Mouse (Mus musculus): ENCODE data around the gene Eid3. TPM values are rescaled to one million over a fixed set of nuclear protein-coding genes. Genes with fewer than 3 reads are reported as not detected.

The Eid3 gene
- total RNA-seq (2021), result 1 to 10 TPM in 1 of 2 experiments, under 1 TPM in 1; 0.84 to 1.3 TPM
- long read RNA-seq, experiment 1, result 0 reads
- long read RNA-seq, experiment 2, result 0 reads

DNA sequence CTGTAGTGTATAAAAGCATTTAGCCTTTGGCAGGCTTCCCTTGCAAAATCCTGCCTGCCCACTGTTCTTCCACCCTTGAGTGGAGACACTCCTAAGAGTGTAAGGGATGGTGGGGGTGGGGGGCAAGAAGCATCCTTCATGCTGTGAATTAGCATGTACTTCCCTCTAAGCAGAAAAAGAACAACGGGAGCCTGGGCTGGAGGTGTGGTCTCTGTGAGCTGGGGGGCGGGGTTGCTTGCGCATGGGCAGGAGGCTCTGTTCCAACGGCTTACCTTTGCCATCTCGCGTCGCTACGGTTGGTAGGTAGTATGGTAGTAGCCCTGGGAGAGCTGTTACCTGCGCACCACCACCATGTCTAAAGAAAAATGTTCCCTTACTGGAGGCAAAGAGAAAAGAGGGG, at the start of gene Eid3:
TSS of gene Eid3 (plus strand) at position 271 of the 400 bp plus-strand sequence.
- no peak for DNase-seq (ENCODE audit: low spot score in 2 of 2)

DNA sequence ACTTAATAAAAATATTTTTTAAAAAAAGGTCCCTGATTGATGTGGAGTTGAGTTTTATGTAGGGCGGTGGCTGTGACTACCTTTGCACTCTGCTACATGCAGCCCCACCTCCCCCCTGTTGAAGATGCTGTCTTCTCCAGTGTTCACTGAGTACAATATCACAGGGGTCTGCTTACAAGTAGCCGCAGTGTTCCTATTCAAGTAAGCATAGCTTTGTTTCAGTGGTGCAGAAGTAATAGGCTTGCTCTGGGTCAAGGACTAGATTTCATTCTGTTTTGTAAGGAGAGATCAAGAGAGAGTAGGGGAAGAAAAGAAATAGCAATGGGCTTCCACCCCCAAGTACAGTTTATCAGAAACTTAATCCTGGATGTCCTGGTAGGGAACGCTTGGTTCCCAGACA, 48.9 kb upstream of the Eid3 start:
- no peak for DNase-seq (ENCODE audit: low spot score in 2 of 2)

DNA sequence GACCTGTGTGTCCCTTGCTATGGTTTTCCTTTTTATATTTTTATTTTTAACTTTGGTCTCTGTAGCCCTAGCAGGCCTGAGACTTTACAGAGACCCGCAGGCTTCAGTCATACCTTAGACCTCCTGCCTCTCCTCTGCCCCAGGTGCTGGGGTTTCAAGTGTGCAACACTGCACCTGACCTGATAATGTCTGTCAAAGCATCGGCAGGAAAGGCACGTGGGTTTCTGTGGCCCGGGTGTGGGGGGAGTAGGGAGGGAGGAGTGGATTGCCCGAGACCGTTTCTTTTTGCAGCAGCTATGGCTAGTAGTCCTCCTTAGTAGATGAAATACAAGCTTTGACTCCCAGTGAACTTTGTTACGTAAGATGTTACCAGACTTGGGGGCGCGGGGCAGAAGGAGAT, 48.5 kb upstream of the Eid3 start:
- DNase-seq (ENCODE audit: low spot score in 2 of 2), result no peak

DNA sequence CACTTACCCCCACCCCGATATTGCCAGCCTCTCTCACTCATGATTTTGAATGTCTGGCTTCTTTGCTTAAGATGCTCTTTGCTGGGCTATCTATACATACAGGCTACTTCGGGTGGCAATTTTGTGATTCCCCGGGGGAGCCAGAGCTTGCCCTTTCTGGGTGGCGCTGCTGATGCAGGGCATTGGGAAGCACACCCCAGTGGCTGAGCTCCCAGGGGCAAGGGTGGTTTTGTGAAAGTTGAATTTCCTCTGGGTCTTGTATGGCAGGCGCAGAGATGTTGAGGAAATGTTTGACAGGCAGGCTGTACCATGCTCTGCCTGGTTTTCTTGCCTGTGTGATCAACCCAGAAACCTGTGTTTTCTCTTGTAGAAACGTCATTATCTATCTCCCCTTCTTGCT, 47.8 kb upstream of the Eid3 start:
- no peak for DNase-seq (ENCODE audit: low spot score in 2 of 2)

DNA sequence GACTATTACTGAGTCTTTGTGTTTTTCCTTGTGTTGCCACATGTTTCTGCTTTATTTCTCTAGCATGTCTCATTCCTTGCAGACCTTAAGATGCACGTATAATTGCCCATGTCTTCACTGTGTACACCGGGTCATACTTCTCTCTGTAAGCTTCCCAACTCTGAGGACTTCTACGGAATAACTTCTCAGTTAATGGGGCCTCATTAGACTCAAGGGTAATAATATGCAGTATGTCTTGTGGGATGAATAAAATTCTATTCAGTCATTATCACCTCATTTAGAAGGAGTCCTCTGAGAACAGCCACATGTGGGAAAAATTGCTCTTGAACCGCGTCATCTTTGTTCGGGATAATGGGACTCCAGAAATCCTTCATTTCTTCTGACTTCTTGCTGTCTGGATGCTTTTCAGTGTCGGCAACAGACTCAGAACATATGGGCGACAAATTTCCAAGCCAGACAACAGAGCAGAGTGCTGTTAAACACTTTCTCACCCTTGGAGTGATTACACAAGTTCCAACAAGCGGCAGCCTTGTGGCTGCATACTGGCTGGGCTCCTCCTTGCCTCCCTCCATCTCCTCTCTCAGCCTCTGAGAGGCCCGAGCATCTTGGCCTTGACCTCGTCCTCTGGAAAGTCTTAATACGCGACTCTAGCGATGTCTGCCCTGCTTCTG, 43.2 kb upstream of the Eid3 start:
- DNase-seq (ENCODE audit: low spot score in 2 of 2), result no peak

DNA sequence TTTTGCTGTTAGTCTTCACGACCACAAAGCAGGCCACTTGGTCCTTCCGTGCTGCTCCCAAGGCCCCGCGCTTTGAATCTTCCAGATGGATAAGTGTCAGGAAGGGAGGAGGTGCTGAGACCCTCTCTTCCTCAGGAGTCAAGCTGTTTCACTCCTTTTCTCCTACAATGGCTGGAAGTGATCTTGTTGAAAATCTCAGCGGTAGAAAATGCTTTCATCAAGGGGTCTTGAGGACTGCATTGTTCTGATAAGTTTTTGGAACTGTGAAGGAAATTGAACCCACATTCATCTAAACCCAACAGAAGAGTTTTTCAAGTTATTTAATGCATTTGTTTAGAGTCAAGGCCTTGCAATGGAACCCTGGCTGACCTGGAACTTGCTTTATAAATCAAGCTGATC, 42.6 kb upstream of the Eid3 start:
- DNase-seq (ENCODE audit: low spot score in 2 of 2), result no peak

DNA sequence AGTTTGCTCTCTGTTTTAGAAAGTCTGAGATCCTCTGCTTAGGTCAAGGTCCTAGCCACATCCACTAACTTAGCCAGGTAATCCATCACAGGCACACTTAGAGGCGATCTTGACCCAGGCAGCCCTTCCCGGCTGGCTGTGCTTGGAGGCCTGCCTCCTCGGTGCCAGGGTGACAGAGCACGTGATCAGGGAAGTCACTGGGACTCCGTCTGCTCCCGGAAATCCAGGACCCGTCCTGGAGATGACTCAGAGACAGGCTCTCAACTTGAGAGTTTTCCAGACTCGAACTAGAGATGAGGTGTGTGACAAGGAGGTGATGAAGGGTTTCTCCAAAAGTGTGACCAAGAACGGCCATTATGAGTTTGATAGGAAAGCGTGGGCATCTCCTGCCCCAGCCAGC, 41.9 kb upstream of the Eid3 start:
- no peak for DNase-seq (ENCODE audit: low spot score in 2 of 2)

DNA sequence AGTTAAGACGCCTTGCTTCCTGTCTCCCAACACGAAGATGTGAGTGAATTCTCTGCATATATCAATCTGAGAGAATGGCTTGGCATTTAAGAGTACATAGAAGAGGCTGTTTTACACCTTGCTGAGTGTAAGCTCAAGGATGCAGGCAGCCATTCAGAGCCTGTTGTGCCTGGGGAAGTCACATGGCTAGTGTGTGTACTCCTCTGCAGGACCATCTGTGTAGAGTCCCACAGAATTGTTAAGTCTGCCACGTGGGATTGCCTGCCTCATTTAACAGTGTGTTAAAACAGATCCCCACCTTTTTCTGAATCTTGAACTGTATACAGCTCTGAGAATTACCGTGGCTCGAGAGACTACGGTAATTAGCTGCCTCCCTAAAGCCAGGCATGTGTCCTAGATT, 39.9 kb upstream of the Eid3 start:
- peak; percentile 13 for DNase-seq (ENCODE audit: low spot score in 2 of 2)

DNA sequence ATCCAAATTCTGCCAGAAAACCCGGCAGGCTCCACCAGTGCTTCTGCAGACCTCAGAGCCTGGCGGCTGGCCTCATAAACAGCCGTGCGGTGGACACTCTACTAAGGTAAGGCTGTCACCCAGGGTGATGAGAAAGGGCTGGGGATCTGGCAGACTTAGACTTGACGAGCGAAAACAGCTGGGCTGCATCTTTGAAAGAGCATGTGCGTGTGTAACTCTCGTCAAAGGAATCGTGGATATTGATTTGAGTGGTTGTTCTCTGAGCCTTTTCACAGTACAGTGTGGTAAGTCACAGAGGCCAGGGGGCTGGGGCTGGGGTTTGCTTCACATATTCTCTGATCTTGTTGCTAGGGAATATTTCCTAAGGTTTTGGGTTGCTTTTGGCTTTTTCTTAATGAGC, 32.5 kb upstream of the Eid3 start, which contains the start of gene Txnrd1:
TSS of gene Txnrd1 (plus strand) at position 26 of the 400 bp plus-strand sequence.
- no peak for DNase-seq (ENCODE audit: low spot score in 2 of 2)

DNA sequence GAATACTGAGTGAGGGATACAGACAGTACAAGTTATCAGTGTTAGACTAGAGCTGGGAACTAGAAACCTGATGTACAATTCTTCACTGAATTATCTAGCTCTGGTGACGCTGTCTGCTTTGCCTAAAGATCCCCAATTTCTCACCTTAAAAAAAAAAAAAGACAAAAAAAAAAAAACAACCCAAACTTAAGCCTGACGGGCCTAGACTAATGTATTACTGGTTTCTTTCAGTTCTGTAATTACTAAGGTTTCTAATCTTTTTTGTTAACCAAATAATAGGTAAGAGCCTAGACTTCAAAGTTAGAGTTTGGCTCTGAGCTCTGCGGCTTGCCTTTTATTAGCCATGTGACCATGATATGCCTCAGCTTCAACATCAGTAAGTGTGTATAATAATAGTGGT, 30.5 kb upstream of the Eid3 start:
- DNase-seq (ENCODE audit: low spot score in 2 of 2), result no peak

DNA sequence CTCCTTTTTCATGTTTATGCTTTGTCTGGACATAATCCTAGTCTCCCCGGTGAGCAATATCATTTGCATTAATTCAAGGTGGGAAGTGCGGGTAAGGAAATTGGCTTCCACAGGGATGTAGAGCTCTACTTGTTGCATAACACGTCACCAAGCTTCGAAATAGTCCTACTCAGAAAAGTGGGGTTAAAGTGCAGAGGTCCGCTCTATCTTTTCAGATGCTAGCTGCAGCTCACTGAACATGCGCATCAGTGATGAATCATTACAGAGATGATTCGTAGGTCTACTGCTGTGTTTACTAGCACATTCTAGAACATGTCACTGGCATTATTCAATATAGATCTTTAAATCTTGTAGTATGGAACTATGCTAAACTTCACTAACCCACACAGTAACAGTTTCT, 28.0 kb upstream of the Eid3 start:
- DNase-seq (ENCODE audit: low spot score in 2 of 2), result no peak

DNA sequence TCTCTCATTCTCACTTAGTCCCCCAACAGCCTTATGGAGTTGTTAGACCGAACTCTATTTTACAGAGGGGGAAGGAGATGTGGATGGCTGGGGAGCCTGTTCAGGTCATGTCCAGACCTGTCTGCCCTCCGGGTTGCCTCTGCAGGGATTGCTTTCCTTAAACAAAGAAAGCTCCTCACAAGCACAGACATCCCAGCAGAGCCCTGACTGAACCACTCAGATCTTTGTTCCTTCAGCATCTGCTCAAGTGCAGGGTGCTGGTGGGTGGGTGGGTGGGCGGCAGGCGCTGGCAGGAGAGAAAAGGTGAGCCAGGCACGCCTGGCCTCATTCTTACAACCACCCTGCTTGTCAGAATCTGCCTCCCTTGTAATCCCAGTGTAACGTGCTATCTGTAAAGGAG, 22.3 kb upstream of the Eid3 start:
- DNase-seq (ENCODE audit: low spot score in 2 of 2), result no peak

DNA sequence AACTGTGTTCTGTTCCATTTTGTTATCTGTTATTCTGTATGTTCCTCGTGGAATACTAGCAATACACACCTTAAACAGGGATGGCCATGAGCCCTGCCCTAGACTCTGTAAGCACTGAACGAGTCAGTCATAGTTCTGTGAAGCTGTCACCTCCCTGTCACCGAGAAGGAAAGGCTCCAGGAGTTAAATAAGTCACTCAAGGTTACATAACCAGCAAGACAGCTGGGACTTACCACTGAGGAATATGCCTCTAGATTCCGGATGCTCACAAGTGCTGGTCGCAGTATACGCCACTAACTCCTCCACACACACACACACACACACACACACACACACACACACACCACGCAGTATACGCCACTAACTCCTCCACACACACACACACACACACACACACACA, 21.7 kb upstream of the Eid3 start:
- DNase-seq (ENCODE audit: low spot score in 2 of 2), result peak in 1 of 2 experiments; percentile 13

DNA sequence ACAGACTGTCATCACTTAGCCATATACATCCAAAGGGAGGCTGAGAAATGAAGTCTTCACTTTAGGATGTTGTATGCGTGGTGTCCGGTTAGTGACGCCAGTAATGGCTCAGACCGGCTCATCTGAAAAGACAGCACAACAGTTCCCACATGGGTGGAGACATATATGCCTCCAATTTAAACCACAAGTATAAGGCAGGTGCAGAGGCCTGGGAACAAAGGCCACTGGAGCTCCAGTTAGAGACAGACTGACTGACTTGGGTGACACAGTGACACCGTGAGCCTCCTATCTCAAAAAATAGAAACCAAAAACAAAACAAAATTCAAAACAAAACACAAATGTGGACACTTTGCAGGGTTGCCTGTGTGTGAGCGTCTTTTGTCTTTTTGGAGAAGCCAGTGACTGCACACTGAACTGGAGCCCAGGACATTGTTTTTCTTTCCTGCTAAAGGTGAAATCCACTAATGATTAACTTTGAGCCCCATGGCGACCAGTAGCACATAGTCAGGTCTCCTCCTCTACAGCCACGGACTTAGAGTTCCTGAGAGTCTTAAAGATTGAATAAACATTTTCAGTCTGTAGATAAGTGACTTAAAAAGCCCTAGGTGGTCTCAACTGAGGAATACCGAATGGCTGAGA, 18.5 kb upstream of the Eid3 start:
- no peak for DNase-seq (ENCODE audit: low spot score in 2 of 2)

DNA sequence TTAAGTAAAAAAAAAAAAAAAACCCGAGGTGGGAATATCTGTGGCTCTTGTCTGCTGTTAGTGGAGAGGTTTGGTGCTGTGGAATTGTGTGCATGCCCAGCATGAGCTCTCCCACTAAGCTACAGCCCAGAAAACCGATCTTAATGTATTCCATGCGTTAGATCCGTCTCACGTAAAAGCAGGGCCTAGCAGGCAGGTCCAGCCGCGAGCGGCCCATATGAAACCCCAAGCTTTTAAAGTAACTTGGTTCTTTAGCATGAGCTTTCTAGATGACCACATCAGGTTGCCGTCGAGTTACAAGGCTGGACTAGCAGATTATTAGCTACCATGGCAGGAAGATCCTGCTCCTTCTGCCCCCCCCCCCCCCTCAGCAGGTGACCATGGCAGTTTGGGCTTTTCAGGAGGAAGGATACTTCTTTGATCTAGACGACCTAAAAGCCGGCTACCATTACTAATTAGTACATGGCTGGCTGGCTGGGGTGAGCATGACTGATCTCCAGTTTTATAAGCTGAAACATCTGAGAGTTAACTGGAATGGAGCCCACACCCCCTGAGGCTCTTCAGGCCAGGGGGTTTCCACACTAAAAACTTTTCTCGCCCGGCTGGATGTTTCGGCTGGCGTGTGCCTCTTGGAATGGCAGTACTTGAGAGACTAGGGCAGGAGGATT, 16.6 kb upstream of the Eid3 start:
- no peak for DNase-seq (ENCODE audit: low spot score in 2 of 2)

DNA sequence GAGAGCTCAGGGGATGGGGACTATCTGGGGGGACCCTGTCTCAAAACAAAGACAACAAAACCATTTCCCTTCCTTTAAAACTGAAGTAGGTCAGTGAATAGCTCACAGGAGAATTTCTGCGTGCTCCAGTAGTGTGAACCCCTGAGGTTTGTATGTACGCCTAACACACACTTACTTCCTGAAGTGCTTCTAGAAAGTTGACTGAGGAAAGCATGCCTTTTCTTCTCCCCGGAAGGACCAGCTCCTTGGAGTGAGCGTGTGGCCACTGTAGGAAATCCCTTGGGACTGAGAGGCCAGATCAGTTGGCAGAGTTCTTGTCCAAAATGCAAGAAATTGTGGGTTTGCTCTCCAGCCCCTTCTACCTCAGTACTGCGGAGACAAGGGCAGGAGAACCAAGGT, 16.1 kb upstream of the Eid3 start:
- no peak for DNase-seq (ENCODE audit: low spot score in 2 of 2)

DNA sequence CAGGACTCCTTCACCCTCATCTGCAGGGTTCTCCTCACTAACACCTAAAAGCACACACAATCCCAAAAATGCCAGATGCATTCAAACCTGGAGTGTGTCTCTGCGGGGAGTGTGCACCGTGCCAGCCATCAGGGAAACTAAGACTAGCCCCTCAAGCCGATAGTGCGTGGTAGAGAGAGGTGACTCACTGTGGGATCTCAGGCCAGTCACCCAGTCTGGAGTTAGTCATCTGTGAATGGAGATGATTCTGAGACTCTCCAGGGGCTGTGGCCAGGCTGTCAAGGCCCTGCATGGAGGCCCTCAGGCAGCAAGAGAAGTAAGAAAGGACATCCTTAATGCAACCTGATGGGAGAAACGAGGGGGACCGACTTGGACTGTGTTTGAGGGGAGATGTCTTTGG, 14.7 kb upstream of the Eid3 start:
- DNase-seq (ENCODE audit: low spot score in 2 of 2), result no peak

DNA sequence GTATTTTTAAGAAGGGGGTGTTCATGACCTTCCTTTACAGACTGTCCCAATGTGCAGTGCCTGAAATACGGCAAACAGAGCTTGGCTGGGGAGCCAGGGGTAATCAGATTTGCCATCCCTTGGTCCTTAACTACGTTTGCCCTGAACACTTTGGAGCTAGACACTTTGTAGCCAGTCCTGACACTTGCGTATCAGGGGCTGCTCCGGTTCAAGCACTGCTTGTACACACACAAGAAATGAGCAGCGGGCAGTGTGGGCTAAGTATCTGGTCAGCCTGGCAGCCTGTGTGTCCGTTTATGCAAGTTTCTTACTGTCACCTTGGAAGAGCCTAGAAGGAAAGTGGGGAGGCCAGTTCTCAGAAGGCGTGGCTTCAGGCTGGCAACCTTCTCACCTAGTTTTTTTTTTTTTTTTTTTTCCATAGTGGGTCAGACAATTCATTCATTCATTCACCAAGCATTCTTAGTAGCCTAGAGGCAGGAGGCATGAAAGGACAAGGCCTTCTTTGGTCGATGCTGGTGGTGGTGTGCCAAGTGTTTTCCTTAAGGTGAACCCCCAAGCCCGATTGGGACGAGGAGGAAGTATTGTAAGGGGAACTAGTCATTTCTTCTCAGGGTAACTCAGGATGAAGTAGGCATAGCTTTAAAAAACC, 8.3 kb upstream of the Eid3 start:
- no peak for DNase-seq (ENCODE audit: low spot score in 2 of 2)

DNA sequence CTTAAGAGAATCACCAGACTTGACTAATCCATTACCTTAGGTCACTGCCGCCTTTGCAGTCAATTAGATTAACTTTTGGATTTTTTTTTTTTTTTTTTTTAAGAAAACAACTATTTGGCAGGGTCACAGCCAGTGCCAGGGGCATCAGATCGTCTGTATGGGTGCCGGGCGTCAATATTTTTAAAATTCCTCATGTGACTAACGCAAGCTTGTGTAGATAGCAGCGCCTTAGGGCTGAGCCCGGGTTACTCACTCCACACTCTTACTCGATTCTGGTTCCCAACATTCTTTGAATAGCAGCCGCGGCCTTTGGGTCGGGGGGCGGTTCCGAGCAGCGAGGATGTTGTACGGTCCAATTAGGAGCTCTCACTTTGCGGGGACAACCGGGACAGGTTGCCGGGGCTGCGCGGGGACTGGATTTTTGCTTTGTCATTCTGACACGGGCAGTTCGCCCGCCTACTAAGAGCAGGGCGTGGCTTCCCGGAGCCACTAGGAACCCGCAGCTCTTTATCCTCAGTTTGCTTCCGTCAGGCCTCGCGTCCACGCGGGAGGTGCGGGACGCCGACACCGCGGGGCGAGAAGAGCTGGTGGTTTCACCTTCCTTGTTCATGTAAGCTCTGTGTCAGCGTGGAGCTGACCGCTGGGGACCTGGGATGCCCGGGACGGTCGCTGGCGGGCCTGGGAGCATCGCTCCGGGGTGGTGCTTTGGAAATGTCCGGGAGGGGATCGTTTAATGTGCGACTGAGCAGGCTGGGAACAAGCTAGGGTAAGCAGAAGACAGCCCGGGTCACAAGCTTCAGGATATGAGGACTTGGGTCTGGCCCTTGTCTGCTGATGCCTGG, 7.5 kb upstream of the Eid3 start:
- DNase-seq (ENCODE audit: low spot score in 2 of 2), result peak; percentile 87 to 94

DNA sequence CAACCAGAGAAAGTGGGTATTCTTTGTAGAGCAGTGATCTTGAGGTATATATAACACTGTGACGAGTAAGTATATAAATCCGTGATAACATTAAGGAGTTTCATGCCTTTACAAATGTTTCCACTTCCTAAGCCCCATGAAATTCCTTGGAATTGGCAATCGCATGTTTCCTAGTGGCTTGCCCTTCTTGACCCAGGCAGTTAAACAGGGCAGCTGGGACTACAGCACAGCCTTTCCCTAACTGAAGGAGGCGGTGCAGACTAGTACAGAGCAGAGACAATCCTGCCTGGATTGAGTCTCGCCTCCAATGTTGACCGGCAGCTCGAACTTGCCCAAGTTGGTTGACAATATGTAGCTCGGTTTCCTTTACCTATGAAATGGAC, 6.9 kb upstream of the Eid3 start:
- no peak for DNase-seq (ENCODE audit: low spot score in 2 of 2)
